Mouse (Mus musculus): ENCODE data around the gene Tsku.

- TF ChIP-seq CTCF (IDR thresholded peaks at IDR 0.05; ENCODE audit: extremely low read depth, insufficient read depth, low read length) = no peak
- no peak for TF ChIP-seq POLR2A (IDR thresholded peaks at IDR 0.05; ENCODE audit: extremely low read depth, insufficient read depth, low read length)
Measured at GRCm38 (mm10) chr7:98307921-98308606, 53.1 kb downstream of the Tsku start.

All from cortical plate, adult 2 months (tissue).